Mouse (Mus musculus) CH12.LX (cell line): Measurements from ENCODE around the gene Mthfs. TPM values are rescaled to one million over a fixed set of nuclear protein-coding genes. Genes with fewer than 3 reads are reported as not detected.

Experiments used
- DNase-seq: peaks from one replicate; pipeline ENCODE4 v3.0.0-alpha.2; 2013; ENCODE audit errors: extremely low read depth
- H3K27ac ChIP-seq: 2 replicates; pipeline ENCODE4 v1.5.1; 2012; ENCODE audit warnings: low read depth, mild to moderate bottlenecking, control low read depth, moderate library complexity; ENCODE audit not compliant: insufficient read depth
- H3K27me3 ChIP-seq: replicated peaks from 2 replicates; pipeline ENCODE3; 2012; ENCODE audit warnings: inconsistent platforms
- H3K36me3 ChIP-seq, 2 experiments: replicated peaks in 1 of 2; 2 replicates each; pipeline versions ENCODE3 to v1.6.1; 2012; ENCODE audit warnings: inconsistent platforms in 1 of 2, low read length in 1 of 2, mild to moderate bottlenecking in 1 of 2, mixed read lengths in 1 of 2, moderate library complexity in 1 of 2; ENCODE audit not compliant: control insufficient read depth in 1 of 2, insufficient read depth in 1 of 2
- H3K4me1 ChIP-seq, 2 experiments: 2 replicates each; pipeline ENCODE4 v1.6.1; 2012; ENCODE audit warnings: inconsistent platforms in 1 of 2, moderate library complexity in 1 of 2; ENCODE audit not compliant: insufficient read depth in 2 of 2, control insufficient read depth in 1 of 2
- H3K4me2 ChIP-seq: 2 replicates; pipeline ENCODE4 v1.6.1; 2012; ENCODE audit warnings: low read depth, mild to moderate bottlenecking, control low read depth; ENCODE audit not compliant: poor library complexity, insufficient read depth, severe bottlenecking
- H3K4me3 ChIP-seq, 3 experiments: fragments of 150-350 bp in 1 of 3; sonication (generic) in 1 of 3; replicated peaks in 1 of 3; 2 replicates each; pipeline versions ENCODE3 to v1.5.1; 2011 to 2012; ENCODE audit warnings: low read depth in 2 of 3, low read length in 2 of 3, mild to moderate bottlenecking in 2 of 3, moderate library complexity in 2 of 3, control low read depth in 1 of 3, improper control_type of control experiment in 1 of 3, inconsistent platforms in 1 of 3, mixed read lengths in 1 of 3; ENCODE audit not compliant: poor library complexity in 1 of 3
- H3K79me2 ChIP-seq: replicated peaks from 2 replicates; pipeline ENCODE4 v1.6.1; 2012; ENCODE audit warnings: mild to moderate bottlenecking, moderate library complexity; ENCODE audit not compliant: control insufficient read depth, poor library complexity, insufficient read depth, severe bottlenecking; ENCODE audit errors: extremely low read depth
- H3K9ac ChIP-seq: 2 replicates; pipeline ENCODE4 v1.6.1; 2012; ENCODE audit warnings: low read depth, mild to moderate bottlenecking, control low read depth, moderate library complexity; ENCODE audit not compliant: insufficient read depth
- H3K9me3 ChIP-seq: replicated peaks from 2 replicates; pipeline ENCODE3; 2012; ENCODE audit warnings: low read length, inconsistent platforms, mixed read lengths
- BHLHE40 ChIP-seq: IDR thresholded peaks from 2 replicates; pipeline ENCODE4 v1.6.1; 2011; ENCODE audit warnings: mild to moderate bottlenecking, low read depth, low read length, improper control_type of control experiment
- CHD1 ChIP-seq: IDR thresholded peaks from 2 replicates; pipeline ENCODE4 v1.6.1; 2012; ENCODE audit warnings: low read depth, low read length, improper control_type of control experiment, inconsistent platforms
- CTCF ChIP-seq, 2 experiments: IDR thresholded peaks in 1 of 2; conservative IDR thresholded peaks in 1 of 2; 2 replicates each; pipeline ENCODE4 v1.5.1; 2011 to 2012; ENCODE audit warnings: low read depth in 2 of 2, low read length in 2 of 2, improper control_type of control experiment in 1 of 2, inconsistent platforms in 1 of 2, mild to moderate bottlenecking in 1 of 2, moderate library complexity in 1 of 2
- E2F4 ChIP-seq: IDR thresholded peaks from 2 replicates; pipeline ENCODE4 v1.6.1; 2011; ENCODE audit warnings: low read depth, low read length, improper control_type of control experiment; ENCODE audit not compliant: insufficient replicate concordance
- ELF1 ChIP-seq: IDR thresholded peaks from 2 replicates; pipeline ENCODE4 v1.6.1; 2014; ENCODE audit warnings: low read depth, mild to moderate bottlenecking, inconsistent platforms, low read length, improper control_type of control experiment
- ETS1 ChIP-seq: conservative IDR thresholded peaks from 2 replicates; pipeline ENCODE4 v1.6.1; 2012; ENCODE audit warnings: low read depth, mild to moderate bottlenecking, inconsistent platforms, low read length, improper control_type of control experiment, moderate library complexity
- HCFC1 ChIP-seq: IDR thresholded peaks from 2 replicates; pipeline ENCODE4 v1.6.1; 2012; ENCODE audit warnings: low read depth, mild to moderate bottlenecking, inconsistent platforms, low read length, improper control_type of control experiment
- IRF4 ChIP-seq: IDR thresholded peaks from 2 replicates; pipeline ENCODE4 v1.6.1; 2014; ENCODE audit warnings: low read depth, mild to moderate bottlenecking, inconsistent platforms, low read length, improper control_type of control experiment
- JUN ChIP-seq: IDR thresholded peaks from 2 replicates; pipeline ENCODE4 v1.6.1; 2011; ENCODE audit warnings: low read depth, mild to moderate bottlenecking, low read length, improper control_type of control experiment, moderate library complexity; ENCODE audit not compliant: insufficient read depth
- JUND ChIP-seq: conservative IDR thresholded peaks from 2 replicates; pipeline ENCODE4 v1.6.1; 2011; ENCODE audit warnings: low read depth, low read length, improper control_type of control experiment
- KAT2A ChIP-seq: IDR thresholded peaks from 2 replicates; pipeline ENCODE4 v1.6.1; 2012; ENCODE audit warnings: low read length, improper control_type of control experiment, inconsistent platforms; ENCODE audit not compliant: insufficient replicate concordance
- MAFK ChIP-seq: IDR thresholded peaks from 2 replicates; pipeline ENCODE4 v1.6.1; 2011; ENCODE audit warnings: low read length, improper control_type of control experiment; ENCODE audit not compliant: insufficient replicate concordance
- MAX ChIP-seq: IDR thresholded peaks from 2 replicates; pipeline ENCODE4 v1.6.1; 2011; ENCODE audit warnings: low read length, improper control_type of control experiment
- MAZ ChIP-seq: IDR thresholded peaks from 2 replicates; pipeline ENCODE4 v1.6.1; 2012; ENCODE audit warnings: low read depth, mild to moderate bottlenecking, inconsistent platforms, low read length, improper control_type of control experiment, moderate library complexity
- MXI1 ChIP-seq: IDR thresholded peaks from 2 replicates; pipeline ENCODE4 v1.6.1; 2011; ENCODE audit warnings: mild to moderate bottlenecking, low read depth, low read length, improper control_type of control experiment
- NRF1 ChIP-seq: IDR thresholded peaks from 2 replicates; pipeline ENCODE4 v1.6.1; 2014; ENCODE audit warnings: low read depth, mild to moderate bottlenecking, inconsistent platforms, low read length, improper control_type of control experiment, moderate library complexity
- RAD21 ChIP-seq: IDR thresholded peaks from 2 replicates; pipeline ENCODE4 v1.6.1; 2011; ENCODE audit warnings: low read depth, mild to moderate bottlenecking, low read length, improper control_type of control experiment, moderate library complexity
- RCOR1 ChIP-seq: conservative IDR thresholded peaks from 2 replicates; pipeline ENCODE4 v1.6.1; 2012; ENCODE audit warnings: low read depth, mild to moderate bottlenecking, inconsistent platforms, low read length, improper control_type of control experiment
- SIN3A ChIP-seq: IDR thresholded peaks from 2 replicates; pipeline ENCODE4 v1.6.1; 2012; ENCODE audit warnings: low read length, improper control_type of control experiment, inconsistent platforms
- SMC3 ChIP-seq: IDR thresholded peaks from 2 replicates; pipeline ENCODE4 v1.6.1; 2011; ENCODE audit warnings: low read depth, low read length, improper control_type of control experiment
- USF2 ChIP-seq: conservative IDR thresholded peaks from 2 replicates; pipeline ENCODE4 v1.6.1; 2011; ENCODE audit warnings: low read depth, low read length, improper control_type of control experiment
- ZC3H11A ChIP-seq: IDR thresholded peaks from 2 replicates; pipeline ENCODE4 v1.6.1; 2012; ENCODE audit warnings: low read depth, mild to moderate bottlenecking, inconsistent platforms, low read length, improper control_type of control experiment
- ZKSCAN1 ChIP-seq: IDR thresholded peaks from 2 replicates; pipeline ENCODE4 v1.6.1; 2012; ENCODE audit warnings: low read depth, inconsistent platforms, low read length, improper control_type of control experiment, borderline replicate concordance
- ZMIZ1 ChIP-seq: IDR thresholded peaks from 2 replicates; pipeline ENCODE4 v1.6.1; 2012; ENCODE audit warnings: low read depth, mild to moderate bottlenecking, inconsistent platforms, low read length, improper control_type of control experiment
- dilution Hi-C: fragments of 300-500 bp; cut with MboI; formaldehyde crosslinking; loops from 2 replicates; pipeline ENCODE4 v1.14.3; 2020; ENCODE audit warnings: low sequenced_read_pairs; ENCODE audit not compliant: extremely low pct_unique_long_range_greater_than_20kb, extremely low pct_ligation_motif_present
- in situ Hi-C: fragments of 300-500 bp; cut with MboI; formaldehyde crosslinking; loops from 3 replicates; pipeline ENCODE4 v1.14.3; 2019; ENCODE audit warnings: low sequenced_read_pairs, low pct_ligation_motif_present, low pct_unique_long_range_greater_than_20kb, mixed read lengths
- polyA plus RNA-seq: library from polyadenylated mRNA; unstranded; fragments of >175 nt; gene quantifications from 2 replicates; pipeline ENCODE4 v1.2.1, GENCODE M21; 2012; ENCODE audit warnings: low read depth; ENCODE audit not compliant: insufficient read length
- total RNA-seq, 2 experiments: library from RNA; depleted of rRNA; stranded (reverse); fragments of 300-350 nt in 1 of 2; fragments of >200 nt in 1 of 2; gene quantifications; 2 replicates each; pipeline ENCODE4 v1.2.3; 2012 to 2014

Mthfs gene
- total and polyA plus RNA-seq, 3 experiments = 29.9 to 52.0 (median 30.5) TPM

- H3K27ac ChIP-seq = no peak overlapping the region
- no peak overlapping the region for H3K4me2 ChIP-seq
- H3K27me3 ChIP-seq = no peaks in the 10 kb centered on the region
- no peak overlapping the region for H3K4me3 ChIP-seq
- TF ChIP-seq BHLHE40 = no peak
- TF ChIP-seq ELF1 = no peak
- TF ChIP-seq HCFC1 = no peak
- no peak for TF ChIP-seq CHD1
- peak in 1 of 2 experiments; percentile 54; a peak in 2 of 4 replicates for TF ChIP-seq CTCF (conservative IDR thresholded peaks at IDR 0.05 in 1 of 2, IDR thresholded peaks at IDR 0.05 in 1 of 2; ENCODE audit: low read depth in 2 of 2, low read length in 2 of 2)
- TF ChIP-seq ZKSCAN1 = no peak
- TF ChIP-seq SIN3A = no peak
- no peak for TF ChIP-seq MAZ
- TF ChIP-seq JUN = no peak
- TF ChIP-seq RCOR1 = no peak
- no peak for TF ChIP-seq USF2
- TF ChIP-seq RAD21 = peak; percentile 50
- TF ChIP-seq SMC3 = peak; percentile 50
- TF ChIP-seq MXI1 = no peak
- no peak for TF ChIP-seq NRF1
- TF ChIP-seq IRF4 = no peak
- no peak for TF ChIP-seq ETS1
- TF ChIP-seq MAX = no peak
- no peaks in the 10 kb centered on the region for H3K36me3 ChIP-seq
- dilution Hi-C loops (no loop called here), in situ Hi-C loops (no loop called here)
- no peaks in the 10 kb centered on the region for H3K79me2 ChIP-seq
- no peaks in the 10 kb centered on the region for H3K4me1 ChIP-seq
- H3K9me3 ChIP-seq = no peaks in the 10 kb centered on the region
- H3K9ac ChIP-seq = no peak overlapping the region
- DNase-seq = no peak
Measured at GRCm38 (mm10) chr9:89374650-89375049, 164.2 kb downstream of the Mthfs start.

- no peak overlapping the region for H3K4me3 ChIP-seq
- H3K4me1 ChIP-seq = no peaks in the 10 kb centered on the region
- no peak for DNase-seq
- H3K79me2 ChIP-seq = no peaks in the 10 kb centered on the region
- no peaks in the 10 kb centered on the region for H3K36me3 ChIP-seq
- TF ChIP-seq MAZ = no peak
- TF ChIP-seq MAFK = no peak
- TF ChIP-seq MAX = no peak
- no peak for TF ChIP-seq ZMIZ1
- TF ChIP-seq SMC3 = no peak
- no peak for TF ChIP-seq E2F4
- no peak for TF ChIP-seq ZC3H11A
- no peak for TF ChIP-seq CTCF (conservative IDR thresholded peaks at IDR 0.05 in 1 of 2, IDR thresholded peaks at IDR 0.05 in 1 of 2; ENCODE audit: low read depth in 2 of 2, low read length in 2 of 2)
- no peak for TF ChIP-seq SIN3A
- no peak for TF ChIP-seq BHLHE40
- no peak for TF ChIP-seq JUND
- TF ChIP-seq KAT2A = no peak
- no peaks in the 10 kb centered on the region for H3K9me3 ChIP-seq
- in situ Hi-C loops = no loop called here
- no peak overlapping the region for H3K9ac ChIP-seq
- no peak overlapping the region for H3K27ac ChIP-seq
- H3K27me3 ChIP-seq = no peaks in the 10 kb centered on the region
- dilution Hi-C loops = no loop called here
- no peak overlapping the region for H3K4me2 ChIP-seq
Measured at GRCm38 (mm10) chr9:89403031-89403430, 192.6 kb downstream of the Mthfs start.
